Mouse (Mus musculus): ENCODE measurements around the gene Slc7a1. TPM values are rescaled to one million over a fixed set of nuclear protein-coding genes. Genes with fewer than 3 reads are reported as not detected.

The Slc7a1 gene
- polyA plus RNA-seq, 1 experiment from 2014 or later, result 32.4 TPM

DNA sequence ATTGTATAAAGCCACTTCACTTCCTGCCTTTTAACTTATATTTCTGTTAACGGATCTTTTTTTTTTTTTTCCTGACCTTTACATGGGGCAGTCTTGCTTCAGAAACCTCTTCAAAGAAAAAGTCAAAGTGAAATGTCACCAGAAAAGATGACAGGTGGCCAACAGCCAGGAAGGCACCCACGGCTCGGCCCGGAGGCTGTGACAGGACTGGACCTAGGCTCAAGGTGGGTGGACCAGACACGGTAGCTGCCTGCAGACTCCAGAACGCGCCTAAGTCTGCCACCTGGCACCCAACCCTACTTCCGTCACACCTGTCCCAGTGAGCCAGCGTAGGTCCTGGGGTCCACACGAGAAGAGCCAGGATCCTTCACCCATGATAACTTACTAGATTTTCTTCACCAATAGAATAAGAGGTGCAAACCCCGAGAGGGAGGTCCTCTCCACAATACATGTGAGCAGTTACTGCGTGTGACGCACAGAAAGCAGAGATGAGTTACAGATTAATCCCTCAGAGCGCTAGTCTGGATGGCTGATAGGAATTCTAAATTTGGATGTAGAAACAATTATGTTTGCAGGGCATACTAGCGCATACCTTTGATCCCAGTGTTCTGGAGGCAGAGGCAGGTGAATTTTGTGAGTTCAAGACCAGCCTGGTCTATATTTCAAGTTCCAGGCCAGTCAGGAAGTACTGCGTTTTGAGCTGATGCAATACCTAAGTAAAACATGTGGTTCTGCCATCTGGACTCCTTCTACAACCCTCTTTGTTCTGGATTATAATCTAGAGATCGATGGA is 22.1 kb downstream of the Slc7a1 start:
- H3K4me2 ChIP-seq (replicated peaks), result no peak overlapping the region
- H3K27ac ChIP-seq (replicated peaks), result no peak overlapping the region
- H3K9me3 ChIP-seq, result no peaks in the 10 kb centered on the region
- no peaks in the 10 kb centered on the region for H3K4me1 ChIP-seq
- WGBS, result 93% methylated on average over 17 of the region's 17 CpGs
- no peaks in the 10 kb centered on the region for H3K36me3 ChIP-seq
- no peak overlapping the region for H3K4me3 ChIP-seq
- no peak overlapping the region for H3K9ac ChIP-seq (replicated peaks)
- H3K27me3 ChIP-seq, result no peaks in the 10 kb centered on the region
- no peak for ATAC-seq (replicated peaks)

DNA sequence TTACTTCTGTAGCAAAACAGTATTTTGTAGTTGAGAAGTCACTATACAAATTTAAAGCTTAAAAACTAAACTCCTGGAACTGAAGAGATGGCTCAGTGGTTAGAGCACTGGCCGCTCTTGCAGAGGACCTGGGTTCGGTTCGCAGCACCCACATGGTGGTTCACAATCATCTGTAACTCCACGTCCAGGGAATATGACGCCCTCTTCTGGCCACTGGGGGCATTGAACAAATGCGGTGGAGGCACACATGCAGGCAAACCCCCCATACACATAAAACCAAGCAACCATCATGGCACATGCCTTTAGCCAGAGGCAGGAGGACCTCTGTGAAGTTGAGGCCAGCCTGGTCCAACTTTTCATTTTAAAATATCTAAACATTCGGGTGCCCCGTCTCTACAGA is 23.3 kb downstream of the Slc7a1 start:
- no peak for ATAC-seq (replicated peaks)
- no peak overlapping the region for H3K4me3 ChIP-seq
- no peaks in the 10 kb centered on the region for H3K9me3 ChIP-seq
- no peaks in the 10 kb centered on the region for H3K36me3 ChIP-seq
- no peak overlapping the region for H3K9ac ChIP-seq (replicated peaks)
- 96% methylated on average over 8 of the region's 8 CpGs for WGBS
- H3K4me1 ChIP-seq, result no peaks in the 10 kb centered on the region
- no peak overlapping the region for H3K27ac ChIP-seq (replicated peaks)
- no peaks in the 10 kb centered on the region for H3K27me3 ChIP-seq
- H3K4me2 ChIP-seq (replicated peaks), result no peak overlapping the region

DNA sequence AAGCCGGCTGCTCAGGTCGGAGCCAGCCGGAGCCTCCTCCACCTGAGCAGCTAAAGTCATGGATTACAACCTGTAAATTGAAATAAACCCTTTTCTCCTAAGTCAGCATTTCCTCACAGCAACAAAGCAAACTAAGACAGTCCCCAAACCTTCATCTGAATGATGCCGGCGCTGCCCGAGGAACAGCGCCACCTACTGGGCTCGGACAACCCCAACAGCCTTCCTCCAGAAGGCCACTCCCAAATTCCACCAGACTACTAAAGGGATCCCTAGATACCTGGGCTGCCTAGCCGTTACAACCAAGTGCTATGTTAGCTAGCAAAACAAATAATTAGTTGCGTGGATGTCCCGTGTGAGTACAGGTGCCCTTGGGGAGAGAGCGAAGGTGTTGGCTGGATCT is 24.2 kb downstream of the Slc7a1 start:
- ATAC-seq (replicated peaks), result no peak
- Histone ChIP-seq H3K4me3 (no peak overlapping the region), H3K36me3 (no peaks in the 10 kb centered on the region), H3K4me1 (no peaks in the 10 kb centered on the region), H3K27ac (replicated peaks) (no peak overlapping the region), H3K27me3 (no peaks in the 10 kb centered on the region), H3K9me3 (no peaks in the 10 kb centered on the region), H3K9ac (replicated peaks) (no peak overlapping the region), H3K4me2 (replicated peaks) (no peak overlapping the region)
- 80% methylated on average over 12 of the region's 12 CpGs for WGBS

DNA sequence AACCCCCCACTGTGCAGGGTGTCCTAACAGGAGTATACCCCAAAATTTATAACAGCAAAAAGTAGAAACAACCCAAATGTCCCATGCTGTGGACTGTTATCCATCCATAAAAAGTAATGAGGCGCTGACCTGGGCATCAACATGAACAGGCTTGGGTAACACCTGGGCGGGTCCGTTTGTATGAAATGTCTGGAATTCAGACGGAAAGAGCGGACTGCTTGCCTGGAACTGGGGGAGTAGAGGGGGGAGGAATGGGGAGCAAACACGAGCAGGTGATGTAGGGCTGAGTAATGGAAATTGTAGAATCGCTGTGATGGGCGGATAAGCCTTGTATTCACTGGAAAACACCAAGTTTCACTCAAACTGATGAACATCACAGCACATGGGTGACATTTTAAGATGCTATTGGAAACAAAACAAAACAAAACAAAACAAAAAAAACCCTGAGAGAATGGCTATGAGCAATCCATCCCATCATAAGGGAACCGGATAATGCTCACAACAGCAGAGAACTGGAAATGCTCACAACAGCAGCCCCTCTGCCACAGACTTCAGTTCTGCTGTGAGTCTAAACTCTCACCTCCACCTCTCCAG is 26.5 kb downstream of the Slc7a1 start:
- no peak overlapping the region for H3K4me2 ChIP-seq (replicated peaks)
- H3K4me1 ChIP-seq, result no peaks in the 10 kb centered on the region
- no peak overlapping the region for H3K9ac ChIP-seq (replicated peaks)
- 94% methylated on average over 9 of the region's 9 CpGs for WGBS
- no peak overlapping the region for H3K4me3 ChIP-seq
- H3K27me3 ChIP-seq, result no peaks in the 10 kb centered on the region
- no peaks in the 10 kb centered on the region for H3K9me3 ChIP-seq
- no peaks in the 10 kb centered on the region for H3K36me3 ChIP-seq
- ATAC-seq (replicated peaks), result no peak
- H3K27ac ChIP-seq (replicated peaks), result no peak overlapping the region

DNA sequence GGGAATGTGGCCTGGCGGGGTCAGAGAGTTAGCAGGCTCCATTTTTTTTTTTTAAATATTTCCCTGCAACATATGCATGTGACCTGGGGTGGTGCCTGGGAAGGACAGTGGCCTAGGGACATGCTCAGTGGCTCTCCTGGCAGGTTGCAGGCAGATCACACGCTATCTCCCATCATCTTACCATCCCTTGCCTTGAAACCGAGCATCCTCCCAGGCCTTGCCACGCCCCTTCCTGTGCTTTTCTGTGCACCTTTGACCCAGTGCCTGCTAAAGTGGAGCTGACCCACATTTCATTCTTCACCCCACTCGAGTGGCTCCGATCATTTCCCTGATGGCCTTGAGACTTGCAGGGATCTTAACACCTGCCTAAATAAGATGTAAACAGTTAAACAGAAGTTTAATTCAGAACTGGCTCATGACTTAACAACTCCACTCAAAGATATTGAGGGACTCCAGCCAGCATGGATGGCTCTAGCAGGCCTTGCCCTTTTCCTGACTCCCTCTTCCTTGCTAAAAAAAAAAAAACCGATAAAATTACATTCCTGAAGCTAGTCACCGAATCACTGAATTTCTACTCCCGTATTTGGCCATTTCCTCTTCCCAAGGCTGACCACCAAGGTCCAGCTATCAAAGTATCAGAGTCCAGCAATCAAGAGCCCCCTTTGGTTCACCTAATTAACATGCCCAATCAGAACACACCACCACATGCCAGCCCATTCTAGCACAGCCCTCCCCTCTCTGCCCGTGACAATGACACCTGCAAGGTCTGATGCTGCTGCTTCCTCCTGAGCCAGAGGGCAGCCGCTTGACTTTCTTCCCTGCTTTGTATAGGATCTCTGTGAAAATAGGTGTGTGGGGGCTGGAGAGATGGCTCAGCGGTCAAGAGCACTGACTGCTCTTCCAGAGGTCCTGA is 27.4 kb downstream of the Slc7a1 start:
- H3K9ac ChIP-seq (replicated peaks), result no peak overlapping the region
- no peak overlapping the region for H3K27ac ChIP-seq (replicated peaks)
- no peaks in the 10 kb centered on the region for H3K9me3 ChIP-seq
- no peaks in the 10 kb centered on the region for H3K36me3 ChIP-seq
- no peak overlapping the region for H3K4me2 ChIP-seq (replicated peaks)
- no peaks in the 10 kb centered on the region for H3K27me3 ChIP-seq
- ATAC-seq (replicated peaks), result no peak
- no peaks in the 10 kb centered on the region for H3K4me1 ChIP-seq
- no peak overlapping the region for H3K4me3 ChIP-seq
- WGBS, result 92% methylated on average over 12 of the region's 12 CpGs

DNA sequence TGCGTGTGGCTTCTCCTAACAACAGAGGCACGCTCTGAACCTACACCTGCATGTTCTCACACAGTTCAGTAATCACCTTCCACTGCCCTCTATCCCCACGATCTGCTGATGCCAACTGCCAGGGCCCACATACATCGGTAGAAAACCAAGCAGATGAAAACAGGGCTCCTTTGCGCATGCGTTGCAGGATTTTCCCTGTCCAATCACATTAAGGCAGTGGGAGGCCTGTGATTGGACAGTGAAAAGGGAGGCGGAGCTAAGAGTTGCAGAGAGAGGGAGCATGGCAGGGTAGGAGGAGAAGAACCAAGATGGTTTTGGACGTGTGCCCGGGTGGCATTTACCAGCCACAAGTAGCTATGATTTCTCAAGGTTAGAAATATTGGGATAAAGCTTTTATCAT is 28.3 kb downstream of the Slc7a1 start:
- no peak overlapping the region for H3K9ac ChIP-seq (replicated peaks)
- H3K9me3 ChIP-seq, result no peaks in the 10 kb centered on the region
- WGBS, result 96% methylated on average over 9 of the region's 9 CpGs
- no peak overlapping the region for H3K4me3 ChIP-seq
- no peaks in the 10 kb centered on the region for H3K36me3 ChIP-seq
- no peak for ATAC-seq (replicated peaks)
- no peaks in the 10 kb centered on the region for H3K27me3 ChIP-seq
- no peaks in the 10 kb centered on the region for H3K4me1 ChIP-seq
- no peak overlapping the region for H3K27ac ChIP-seq (replicated peaks)
- H3K4me2 ChIP-seq (replicated peaks), result no peak overlapping the region

DNA sequence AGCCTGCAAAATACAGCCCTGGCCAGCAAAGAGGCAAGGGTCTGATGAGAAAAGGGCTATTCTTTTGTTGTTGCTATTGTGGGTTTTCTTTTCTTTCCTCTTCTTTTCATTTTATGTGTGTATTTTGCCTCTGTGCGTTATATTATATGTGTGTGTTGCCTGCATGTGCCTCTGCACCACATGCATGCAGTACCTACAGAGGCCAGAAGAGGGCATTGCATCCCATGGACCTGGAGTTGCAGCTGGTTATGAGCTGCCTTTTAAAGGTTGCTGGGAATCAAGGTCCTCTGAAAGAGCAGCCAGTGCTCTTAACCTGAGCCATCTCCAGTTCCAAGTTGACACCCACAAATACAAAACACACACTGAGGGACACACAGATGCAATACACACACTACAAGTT is 29.1 kb downstream of the Slc7a1 start:
- Histone ChIP-seq H3K27ac (replicated peaks) (no peak overlapping the region), H3K4me3 (no peak overlapping the region), H3K9me3 (no peaks in the 10 kb centered on the region), H3K4me2 (replicated peaks) (no peak overlapping the region), H3K9ac (replicated peaks) (no peak overlapping the region), H3K36me3 (no peaks in the 10 kb centered on the region), H3K4me1 (no peaks in the 10 kb centered on the region), H3K27me3 (no peaks in the 10 kb centered on the region)
- ATAC-seq (replicated peaks), result no peak
- WGBS, result 100% methylated on average over 1 of the region's 1 CpGs

DNA sequence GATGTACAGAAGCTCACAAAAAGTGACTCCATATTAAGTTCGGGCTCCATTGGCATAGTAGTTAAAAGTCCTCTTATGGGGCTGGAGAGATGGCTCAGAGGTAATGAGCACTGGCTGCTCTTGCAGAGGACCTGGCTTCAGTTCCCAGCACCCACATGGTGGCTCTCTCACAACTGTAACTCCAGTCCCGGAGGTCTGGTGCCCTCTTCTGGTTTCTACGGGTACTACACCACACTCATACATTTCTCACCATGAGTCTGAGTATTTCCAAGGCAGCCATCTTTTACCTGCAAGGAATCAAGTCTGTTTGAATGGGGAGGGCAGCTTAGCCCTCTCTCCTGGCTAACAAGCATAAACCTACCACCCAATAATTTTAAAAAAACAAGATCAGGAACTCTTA is 30.5 kb downstream of the Slc7a1 start:
- H3K4me2 ChIP-seq (replicated peaks), result no peak overlapping the region
- no peaks in the 10 kb centered on the region for H3K36me3 ChIP-seq
- ATAC-seq (replicated peaks), result no peak
- no peaks in the 10 kb centered on the region for H3K27me3 ChIP-seq
- no peak overlapping the region for H3K4me3 ChIP-seq
- H3K27ac ChIP-seq (replicated peaks), result no peak overlapping the region
- 92% methylated on average over 3 of the region's 3 CpGs for WGBS
- no peaks in the 10 kb centered on the region for H3K9me3 ChIP-seq
- H3K4me1 ChIP-seq, result no peaks in the 10 kb centered on the region
- no peak overlapping the region for H3K9ac ChIP-seq (replicated peaks)

DNA sequence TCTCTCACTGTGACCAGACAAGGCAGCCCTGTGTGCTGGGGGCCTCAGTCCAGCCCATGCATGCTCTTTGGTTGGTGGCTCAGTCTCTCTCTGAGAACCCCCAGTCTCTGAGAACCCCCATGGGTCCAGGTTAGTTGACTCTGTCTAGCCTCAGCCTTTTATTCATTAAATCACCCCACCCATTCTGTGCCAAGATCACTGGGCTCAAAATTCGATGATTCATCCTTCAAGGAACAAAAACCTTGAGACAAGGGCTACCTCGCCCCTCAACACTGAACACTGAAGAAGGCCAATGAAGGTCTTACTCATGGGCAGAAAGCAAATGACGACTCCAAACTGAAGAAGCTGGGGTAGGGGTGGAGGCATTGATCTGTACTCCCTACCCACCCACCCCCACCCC is 31.9 kb downstream of the Slc7a1 start:
- WGBS, result 87% methylated on average over 3 of the region's 3 CpGs
- Histone ChIP-seq H3K36me3 (no peaks in the 10 kb centered on the region), H3K4me1 (no peaks in the 10 kb centered on the region), H3K9ac (replicated peaks) (no peak overlapping the region), H3K4me2 (replicated peaks) (no peak overlapping the region), H3K27ac (replicated peaks) (no peak overlapping the region), H3K4me3 (no peak overlapping the region), H3K27me3 (no peaks in the 10 kb centered on the region), H3K9me3 (no peaks in the 10 kb centered on the region)
- ATAC-seq (replicated peaks), result no peak

DNA sequence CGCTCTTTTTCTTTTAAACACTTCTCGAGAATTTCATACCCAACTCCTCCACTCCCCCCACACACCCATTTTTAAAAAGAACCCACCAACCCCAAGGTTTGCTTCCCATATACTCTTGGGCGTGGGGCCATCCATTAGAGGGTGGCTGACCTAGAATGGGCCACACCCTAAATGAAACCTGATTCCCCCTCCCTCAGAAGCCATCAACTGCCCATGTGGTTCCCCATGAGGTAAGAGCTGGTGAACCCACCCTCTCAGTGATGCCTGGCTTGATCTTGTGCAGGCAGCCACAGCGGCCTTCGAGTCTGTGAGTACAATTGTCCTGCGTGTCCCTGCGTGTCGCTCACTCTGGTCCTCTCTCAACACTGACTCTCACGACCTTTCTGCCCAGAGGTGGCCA is 33.2 kb downstream of the Slc7a1 start:
- no peak for ATAC-seq (replicated peaks)
- H3K4me3 ChIP-seq, result no peak overlapping the region
- no peaks in the 10 kb centered on the region for H3K4me1 ChIP-seq
- H3K27me3 ChIP-seq, result no peaks in the 10 kb centered on the region
- H3K9me3 ChIP-seq, result no peaks in the 10 kb centered on the region
- H3K9ac ChIP-seq (replicated peaks), result no peak overlapping the region
- no peak overlapping the region for H3K4me2 ChIP-seq (replicated peaks)
- H3K36me3 ChIP-seq, result no peaks in the 10 kb centered on the region
- 93% methylated on average over 9 of the region's 9 CpGs for WGBS
- H3K27ac ChIP-seq (replicated peaks), result no peak overlapping the region

DNA sequence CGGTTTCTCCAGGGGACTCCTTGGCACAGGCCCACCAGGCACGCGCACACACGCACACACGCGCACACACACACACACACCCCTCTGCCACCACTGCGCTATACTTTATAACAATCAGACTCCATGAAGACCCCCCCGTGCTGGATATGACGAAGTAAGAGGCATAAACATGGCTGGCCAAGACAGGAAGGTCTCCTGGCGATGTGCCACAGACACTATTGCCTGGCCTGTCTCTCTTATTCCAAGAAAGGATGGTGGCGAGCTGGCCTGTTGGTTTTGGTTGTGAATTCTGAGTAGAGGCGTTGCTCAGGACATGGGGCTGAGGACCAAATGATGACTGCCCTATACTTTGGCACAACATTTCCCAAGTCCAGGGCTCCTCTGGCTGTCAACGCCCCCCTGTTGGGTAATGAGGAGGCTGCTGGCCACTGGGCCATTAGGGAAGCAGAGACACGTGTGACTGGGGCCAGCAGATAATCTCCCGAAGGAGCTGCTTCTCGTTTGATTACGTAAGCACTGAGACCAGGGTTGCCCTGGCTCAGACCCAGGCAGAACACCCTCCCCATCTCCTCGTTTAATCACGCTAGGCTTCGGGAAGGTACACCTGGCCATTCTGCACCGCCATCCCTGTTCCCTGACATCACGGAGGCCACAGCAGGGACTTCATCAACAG is 36.1 kb downstream of the Slc7a1 start:
- H3K9me3 ChIP-seq, result no peaks in the 10 kb centered on the region
- H3K4me1 ChIP-seq, result no peaks in the 10 kb centered on the region
- no peaks in the 10 kb centered on the region for H3K27me3 ChIP-seq
- no peaks in the 10 kb centered on the region for H3K36me3 ChIP-seq
- no peak overlapping the region for H3K4me3 ChIP-seq
- no peak overlapping the region for H3K4me2 ChIP-seq (replicated peaks)
- 82% methylated on average over 22 of the region's 22 CpGs for WGBS
- no peak for ATAC-seq (replicated peaks)
- H3K9ac ChIP-seq (replicated peaks), result no peak overlapping the region
- no peak overlapping the region for H3K27ac ChIP-seq (replicated peaks)

DNA sequence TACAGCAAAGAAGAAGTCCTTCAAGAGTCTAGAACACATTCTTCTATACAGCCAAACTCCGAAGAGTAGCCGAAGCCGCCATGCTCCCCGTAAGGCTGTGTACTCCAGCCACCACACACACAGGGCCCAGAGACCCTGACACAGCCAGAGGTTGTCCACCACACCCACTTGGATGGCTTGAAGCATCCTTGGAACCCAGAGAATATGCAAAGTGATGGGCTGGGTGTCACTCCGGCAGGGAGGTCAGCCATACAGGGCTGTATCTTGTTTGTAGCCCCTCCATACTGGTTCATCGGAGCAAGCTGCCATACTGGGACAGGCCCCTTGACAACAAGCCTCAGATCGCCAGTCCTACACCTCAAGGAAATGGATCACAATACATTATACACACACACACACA is 37.4 kb downstream of the Slc7a1 start:
- no peaks in the 10 kb centered on the region for H3K27me3 ChIP-seq
- WGBS, result 95% methylated on average over 7 of the region's 7 CpGs
- no peak overlapping the region for H3K4me3 ChIP-seq
- no peak for ATAC-seq (replicated peaks)
- no peak overlapping the region for H3K4me2 ChIP-seq (replicated peaks)
- H3K9me3 ChIP-seq, result no peaks in the 10 kb centered on the region
- H3K4me1 ChIP-seq, result no peaks in the 10 kb centered on the region
- no peaks in the 10 kb centered on the region for H3K36me3 ChIP-seq
- no peak overlapping the region for H3K9ac ChIP-seq (replicated peaks)
- H3K27ac ChIP-seq (replicated peaks), result no peak overlapping the region
